Mouse (Mus musculus) ES-Bruce4 (cell line): ENCODE measurements around the gene Ddx39. TPM values are rescaled to one million over a fixed set of nuclear protein-coding genes. Genes with fewer than 3 reads are reported as not detected.

Experiments used
- H3K27ac ChIP-seq: 2 replicates; pipeline ENCODE4 v1.5.1; 2012; ENCODE audit warnings: low read length, inconsistent platforms; ENCODE audit not compliant: insufficient read depth
- H3K27me3 ChIP-seq: 2 replicates; pipeline ENCODE4 v1.6.1; 2012; ENCODE audit warnings: mild to moderate bottlenecking, low read length, inconsistent platforms; ENCODE audit not compliant: control insufficient read depth, poor library complexity, insufficient read depth, severe bottlenecking
- H3K36me3 ChIP-seq: 2 replicates; pipeline ENCODE4 v1.6.1; 2012; ENCODE audit warnings: inconsistent platforms, mild to moderate bottlenecking, low read length, moderate library complexity; ENCODE audit not compliant: control insufficient read depth, poor library complexity, insufficient read depth, severe bottlenecking
- H3K4me1 ChIP-seq: one replicate; pipeline ENCODE4 v1.8.1; 2011; ENCODE audit warnings: low read length; ENCODE audit not compliant: control insufficient read depth, insufficient read depth
- H3K4me3 ChIP-seq: 2 replicates; pipeline ENCODE4 v1.5.1; 2011; ENCODE audit warnings: low read depth, mild to moderate bottlenecking, low read length
- H3K9ac ChIP-seq: 2 replicates; pipeline ENCODE4 v1.6.1; 2012; ENCODE audit warnings: low read depth, mild to moderate bottlenecking, inconsistent platforms; ENCODE audit not compliant: poor library complexity, severe bottlenecking
- H3K9me3 ChIP-seq: replicated peaks from 2 replicates; pipeline ENCODE4 v1.6.1; 2012; ENCODE audit warnings: mild to moderate bottlenecking, low read length, inconsistent platforms; ENCODE audit not compliant: control insufficient read depth, poor library complexity, insufficient read depth, severe bottlenecking
- CTCF ChIP-seq: IDR thresholded peaks from one replicate; pipeline ENCODE4 v1.8.1; 2011; ENCODE audit warnings: low read depth, low read length
- EP300 ChIP-seq: IDR thresholded peaks from 2 replicates; pipeline ENCODE4 v1.6.1; 2011; ENCODE audit warnings: low read depth, low read length; ENCODE audit not compliant: insufficient read depth
- POLR2A ChIP-seq: IDR thresholded peaks from one replicate; pipeline ENCODE4 v1.8.1; 2011; ENCODE audit warnings: low read length; ENCODE audit not compliant: insufficient read depth
- polyA plus RNA-seq: library from polyadenylated mRNA; stranded (reverse); fragments of >200 nt; gene quantifications from 2 replicates; pipeline ENCODE4 v1.2.4, GENCODE M21; 2011; ENCODE audit warnings: low read depth; ENCODE audit not compliant: missing spikeins, insufficient read depth, insufficient read length

Gene Ddx39
- polyA plus RNA-seq, 1 experiment: 117 TPM

DNA sequence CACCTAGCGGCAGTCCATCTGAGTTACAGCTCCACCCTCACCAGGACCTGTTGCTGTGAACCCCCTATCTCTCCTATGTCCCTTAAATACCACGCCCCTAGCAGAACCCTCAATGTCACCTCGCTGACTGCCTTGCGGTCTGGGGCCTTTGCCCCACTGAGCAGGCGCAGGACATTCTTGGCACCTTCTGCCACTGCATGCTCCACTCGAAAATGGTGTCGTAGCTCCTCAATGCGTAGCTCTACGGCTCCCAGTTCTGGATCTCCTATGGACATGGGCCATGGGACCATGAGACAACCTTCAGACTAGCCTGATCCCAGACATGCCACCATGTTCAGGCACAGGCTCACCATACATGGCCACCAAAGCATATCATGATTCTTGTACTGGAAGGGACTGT, 30.5 kb upstream of the Ddx39 start:
- Histone ChIP-seq H3K9ac (no peak overlapping the region), H3K4me3 (no peak overlapping the region), H3K4me1 (no peaks in the 10 kb centered on the region), H3K36me3 (no peaks in the 10 kb centered on the region), H3K27me3 (no peaks in the 10 kb centered on the region), H3K27ac (no peak overlapping the region), H3K9me3 (no peaks in the 10 kb centered on the region)
- TF ChIP-seq EP300: no peak
- no peak for TF ChIP-seq POLR2A
- no peak for TF ChIP-seq CTCF

GRCm38 (mm10) chr8:83689264-83689663, 25.7 kb upstream of the Ddx39 start:
- no peak for TF ChIP-seq EP300
- TF ChIP-seq POLR2A: no peak
- Histone ChIP-seq H3K4me3 (no peak overlapping the region), H3K4me1 (no peaks in the 10 kb centered on the region), H3K9me3 (no peaks in the 10 kb centered on the region), H3K9ac (no peak overlapping the region), H3K27ac (no peak overlapping the region), H3K36me3 (peaks cover 11% of the 10 kb centered on the region), H3K27me3 (no peaks in the 10 kb centered on the region)

DNA sequence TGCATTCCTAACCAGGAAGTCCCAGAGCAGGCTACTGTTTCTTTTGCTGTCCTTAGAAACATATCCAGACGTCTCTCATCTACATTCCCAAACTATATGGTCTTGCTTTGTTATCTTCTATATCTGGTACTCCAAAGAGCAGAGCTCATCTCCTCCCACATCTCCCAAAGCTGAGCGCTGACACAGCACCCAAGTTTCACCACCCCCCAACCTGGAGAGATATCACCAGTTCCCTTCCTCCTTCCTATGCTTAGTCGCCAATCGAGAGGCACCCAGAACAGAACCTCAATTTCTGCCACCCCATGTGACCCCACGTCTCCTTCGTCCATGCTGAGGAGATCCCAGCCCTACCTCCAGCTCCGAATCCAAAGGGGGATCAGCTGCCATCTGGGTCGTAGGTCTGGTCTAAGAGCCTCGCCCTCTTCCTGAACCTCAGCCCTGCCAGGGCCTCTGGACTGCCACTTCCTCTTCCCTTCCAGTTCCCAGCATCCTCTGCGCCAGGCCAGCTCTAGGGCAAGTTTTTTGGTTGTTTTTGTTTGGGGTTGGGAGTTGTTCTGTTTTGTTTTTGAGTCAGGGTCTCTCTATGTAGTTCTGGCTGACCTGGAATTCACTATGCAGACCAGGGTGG, 21.3 kb upstream of the Ddx39 start:
- Histone ChIP-seq H3K9me3 (no peaks in the 10 kb centered on the region), H3K27me3 (no peaks in the 10 kb centered on the region)
- no peak for TF ChIP-seq POLR2A
- no peak for TF ChIP-seq EP300
- no peak for TF ChIP-seq CTCF

GRCm38 (mm10) chr8:83694369-83695160, 20.4 kb upstream of the Ddx39 start:
- Histone ChIP-seq H3K9ac (no peak overlapping the region), H3K9me3 (no peaks in the 10 kb centered on the region), H3K4me1 (no peaks in the 10 kb centered on the region), H3K27ac (no peak overlapping the region), H3K36me3 (peaks cover 11% of the 10 kb centered on the region), H3K4me3 (no peak overlapping the region), H3K27me3 (no peaks in the 10 kb centered on the region)
- TF ChIP-seq POLR2A (no peak), CTCF (no peak), EP300 (no peak)

More for the DNA sequence above, 21.3 kb upstream of the Ddx39 start:
- Histone ChIP-seq H3K27ac (no peak overlapping the region), H3K9ac (no peak overlapping the region), H3K36me3 (peaks cover 11% of the 10 kb centered on the region), H3K4me3 (no peak overlapping the region), H3K4me1 (no peaks in the 10 kb centered on the region)

- Histone ChIP-seq H3K27me3 (no peaks in the 10 kb centered on the region), H3K36me3 (peaks cover 11% of the 10 kb centered on the region), H3K4me3 (no peak overlapping the region), H3K9me3 (no peaks in the 10 kb centered on the region), H3K4me1 (no peaks in the 10 kb centered on the region), H3K27ac (no peak overlapping the region), H3K9ac (no peak overlapping the region)
- TF ChIP-seq EP300: no peak
- TF ChIP-seq CTCF: no peak
- no peak for TF ChIP-seq POLR2A
Observed at GRCm38 (mm10) chr8:83695351-83696106, 19.4 kb upstream of the Ddx39 start.
